Mouse (Mus musculus): ENCODE measurements around the gene Dnase2a. TPM values are rescaled to one million over a fixed set of nuclear protein-coding genes. Genes with fewer than 3 reads are reported as not detected.
A peak's percentile ranks its signal among the peaks of the same experiment; 100 is the strongest.

Dnase2a gene
- 1 to 10 TPM; 3.7 to 8.0 (median 6.1) TPM for total RNA-seq (2022)

DNA sequence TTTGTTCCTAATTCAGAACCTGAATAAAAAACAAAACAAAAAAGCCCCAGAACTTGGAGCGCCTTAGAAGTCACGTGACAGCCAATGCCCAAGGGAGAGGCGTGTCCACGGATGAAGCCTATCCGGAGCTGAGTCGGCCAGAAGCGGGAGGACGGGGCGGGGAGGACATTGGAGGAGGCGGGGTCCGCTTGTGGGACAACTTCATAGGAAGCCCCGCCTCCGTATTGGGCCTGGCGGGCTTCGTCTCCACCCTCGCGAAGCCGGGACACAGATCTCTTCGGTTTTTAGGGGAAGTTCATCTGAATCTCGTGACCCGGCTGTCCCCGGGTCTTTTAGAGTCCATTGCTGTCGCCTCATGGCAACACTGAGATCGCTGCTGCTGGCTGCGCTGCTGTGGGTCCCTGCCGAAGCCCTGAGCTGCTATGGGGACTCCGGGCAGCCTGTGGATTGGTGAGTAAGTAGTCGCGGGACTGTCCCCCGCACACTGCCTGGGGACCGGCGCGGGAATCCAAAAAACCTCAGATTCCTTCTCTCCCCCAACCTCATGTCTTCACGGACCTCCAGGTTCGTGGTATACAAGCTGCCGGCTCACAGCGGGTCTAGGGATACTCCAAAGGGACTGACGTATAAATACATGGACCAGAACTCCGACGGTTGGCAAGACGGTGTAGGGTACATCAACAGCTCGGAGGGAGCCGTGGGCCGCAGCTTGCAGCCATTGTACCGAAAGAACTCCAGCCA lies at the start of gene Dnase2a:
Gene Dnase2a (plus strand): TSS at position 140 of the 741 bp plus-strand sequence.
- peak; percentile 96 to 98 for DNase-seq (ENCODE audit: low spot score in 2 of 2)

DNA sequence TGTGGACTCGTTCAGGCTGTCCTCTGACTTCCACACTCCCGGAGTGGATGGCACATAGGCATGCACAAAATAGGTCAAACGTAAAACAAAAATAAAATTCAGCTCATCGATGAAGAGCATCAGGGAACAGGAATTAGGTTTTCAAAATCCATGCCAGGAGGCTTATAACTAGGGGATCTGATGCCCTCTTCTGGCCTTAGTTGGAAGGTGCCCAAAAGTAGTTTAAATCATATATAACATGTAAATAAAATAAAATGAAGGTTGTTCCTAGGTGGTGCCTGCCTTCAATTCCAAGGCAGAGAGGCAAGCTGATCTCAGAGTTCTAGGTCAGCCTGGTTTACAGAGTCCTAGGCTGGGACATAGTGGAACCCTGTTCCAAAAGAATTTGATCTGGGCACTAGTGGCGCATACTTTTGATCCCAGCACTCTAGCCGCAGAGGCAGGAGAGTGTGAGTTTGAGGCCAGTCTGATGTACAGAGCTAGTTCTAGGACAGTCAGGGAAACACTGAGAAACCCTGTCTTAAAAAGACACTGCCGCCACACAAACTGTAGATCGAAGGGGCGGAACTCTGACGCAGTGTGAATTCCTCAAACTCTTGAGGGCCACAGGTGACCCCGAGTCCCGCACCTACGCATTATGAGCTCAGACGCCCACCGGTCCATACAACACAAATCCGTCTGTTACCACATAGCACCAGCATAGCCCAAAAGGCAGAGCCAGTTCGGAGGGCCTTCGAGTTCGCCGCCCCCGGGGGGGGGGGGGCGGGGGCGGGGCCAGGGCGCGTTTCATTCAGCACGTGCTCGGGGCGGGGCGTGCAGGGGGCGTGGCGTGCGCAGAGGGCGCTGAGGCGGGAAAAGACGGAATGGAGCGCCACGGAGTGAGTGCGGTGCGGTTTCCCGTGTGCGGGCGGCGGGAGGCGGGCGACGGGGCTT lies 36.7 kb upstream of the Dnase2a start, which contains the start of gene Syce2:
Gene Syce2 (plus strand): TSS at position 736 of the 933 bp plus-strand sequence.
- peak in 1 of 2 experiments; percentile 59 for DNase-seq (ENCODE audit: low spot score in 2 of 2)

DNA sequence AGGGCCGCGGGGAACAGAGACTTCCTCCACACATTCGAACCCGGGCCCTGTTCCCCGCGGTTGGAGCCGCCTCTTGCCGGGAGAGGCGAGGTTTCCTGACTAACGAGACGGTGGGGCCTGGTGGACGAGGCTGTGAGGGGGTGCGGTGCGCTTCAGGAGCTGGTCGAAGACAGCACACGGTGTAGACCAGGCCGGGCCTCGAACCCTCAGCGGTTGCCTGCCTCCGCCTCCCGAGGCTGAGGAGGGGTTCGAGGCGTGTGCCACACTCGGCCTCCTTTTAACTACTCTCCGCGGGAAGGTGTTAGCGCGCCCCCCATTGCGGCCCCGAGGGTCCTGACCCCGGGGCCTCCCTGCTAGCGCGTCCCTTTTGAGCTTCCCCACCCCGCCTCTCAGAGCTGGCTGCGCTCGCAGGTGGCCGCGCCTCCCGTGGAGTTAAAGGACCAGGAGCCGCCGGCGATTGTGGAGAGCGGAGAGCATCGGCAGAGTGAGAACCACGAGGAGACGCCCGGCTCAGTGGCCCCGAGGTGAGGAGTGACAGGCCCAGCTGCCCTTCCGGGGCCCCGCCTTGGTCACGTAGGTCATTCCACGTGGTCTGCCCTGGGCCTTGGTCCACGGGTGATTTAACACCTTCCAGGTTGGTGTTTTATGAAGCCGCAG lies 35.9 kb upstream of the Dnase2a start:
- peak in 1 of 2 experiments; percentile 23 for DNase-seq (ENCODE audit: low spot score in 2 of 2)

DNA sequence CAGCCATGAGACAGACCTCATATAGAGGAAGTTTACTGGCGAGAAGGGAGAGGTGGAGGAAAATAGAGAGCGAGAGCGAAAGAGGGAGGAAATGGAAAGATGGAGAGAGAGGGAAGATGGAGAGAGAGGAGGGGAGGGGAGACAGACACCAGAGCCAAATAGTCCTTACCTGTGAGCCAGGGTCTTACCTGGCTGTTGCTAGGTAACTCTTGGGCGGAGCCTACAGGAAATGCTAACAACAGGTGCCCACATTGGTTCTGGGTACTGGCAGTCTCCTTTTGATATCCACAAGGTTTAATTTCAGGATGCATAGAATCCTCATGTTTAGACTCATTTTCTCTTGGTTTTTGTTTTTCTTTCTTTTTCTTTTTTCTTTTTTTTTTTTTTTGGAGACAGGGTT lies 35.3 kb upstream of the Dnase2a start:
- no peak for DNase-seq (ENCODE audit: low spot score in 2 of 2)

DNA sequence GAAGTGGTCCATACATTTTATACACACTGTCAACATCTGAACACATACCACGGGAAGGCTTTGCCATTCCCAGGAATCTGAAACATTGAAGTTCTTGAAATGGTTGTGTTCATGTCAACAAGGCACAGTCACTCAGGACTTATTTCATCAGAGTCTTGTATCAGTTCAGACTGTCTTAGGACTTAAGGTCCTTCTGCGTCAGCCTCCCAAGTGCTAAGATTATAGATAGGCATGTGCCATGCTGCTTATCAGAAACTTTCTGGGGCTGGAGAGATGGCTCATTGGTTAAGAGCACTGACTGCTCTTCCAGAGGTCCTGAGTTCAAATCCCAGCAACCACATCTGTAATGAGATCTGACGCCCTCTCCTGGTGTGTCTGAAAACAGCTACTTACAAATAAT lies 34.0 kb upstream of the Dnase2a start:
- DNase-seq (ENCODE audit: low spot score in 2 of 2), result no peak

DNA sequence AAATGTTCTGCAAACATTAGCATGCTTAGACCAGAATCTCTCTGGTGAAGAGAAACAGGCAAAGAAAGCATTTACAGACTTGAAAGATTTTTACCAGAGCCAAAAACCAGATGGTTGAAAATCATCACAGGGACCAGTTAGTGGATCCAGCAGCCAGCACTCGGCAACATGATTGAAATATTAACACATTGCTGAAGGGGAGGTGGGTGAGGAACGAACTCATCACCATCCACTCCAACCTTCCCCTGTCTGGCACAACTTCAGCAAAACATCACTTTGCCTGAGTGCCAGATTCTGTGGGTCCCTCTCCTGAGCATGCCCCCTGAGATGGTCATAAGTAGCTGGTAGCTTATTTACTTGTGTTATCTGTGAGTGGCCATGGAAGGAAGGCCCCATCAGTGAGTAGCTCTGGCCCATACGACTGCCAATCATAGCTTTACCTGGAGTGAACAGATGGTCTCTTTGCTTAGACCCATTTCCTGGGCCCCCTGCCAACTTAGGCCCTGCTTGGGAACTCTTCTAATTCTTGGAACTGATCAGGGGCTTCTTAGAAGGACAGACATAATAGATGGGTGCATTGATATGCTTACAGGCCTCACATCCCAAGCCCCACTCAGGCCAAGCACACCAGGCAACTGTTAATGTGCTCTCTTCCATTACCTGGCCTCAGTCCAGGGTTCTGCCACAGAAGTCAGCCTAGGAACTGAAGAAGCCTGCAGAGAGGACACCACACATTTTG lies 30.9 kb upstream of the Dnase2a start:
- no peak for DNase-seq (ENCODE audit: low spot score in 2 of 2)

DNA sequence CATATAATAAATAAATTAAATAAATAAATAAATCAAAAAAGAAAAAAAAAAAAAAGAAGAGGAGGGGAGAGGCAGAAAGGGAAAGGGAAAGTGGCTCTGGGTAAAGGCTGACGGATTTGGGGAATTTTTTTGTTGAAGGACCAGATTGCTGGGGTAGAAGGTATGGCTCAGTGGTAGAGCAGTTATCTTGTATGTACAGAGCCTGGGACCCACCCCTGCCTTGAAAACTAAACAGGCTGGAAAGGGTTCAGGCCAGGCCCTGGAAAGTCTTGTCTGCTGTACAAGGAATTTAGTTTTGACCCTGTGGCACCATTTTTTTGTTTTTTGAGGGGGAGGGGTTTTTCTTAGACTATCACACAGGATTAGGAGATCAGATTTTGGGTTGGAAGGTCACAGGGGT lies 29.4 kb upstream of the Dnase2a start:
- DNase-seq (ENCODE audit: low spot score in 2 of 2), result no peak

DNA sequence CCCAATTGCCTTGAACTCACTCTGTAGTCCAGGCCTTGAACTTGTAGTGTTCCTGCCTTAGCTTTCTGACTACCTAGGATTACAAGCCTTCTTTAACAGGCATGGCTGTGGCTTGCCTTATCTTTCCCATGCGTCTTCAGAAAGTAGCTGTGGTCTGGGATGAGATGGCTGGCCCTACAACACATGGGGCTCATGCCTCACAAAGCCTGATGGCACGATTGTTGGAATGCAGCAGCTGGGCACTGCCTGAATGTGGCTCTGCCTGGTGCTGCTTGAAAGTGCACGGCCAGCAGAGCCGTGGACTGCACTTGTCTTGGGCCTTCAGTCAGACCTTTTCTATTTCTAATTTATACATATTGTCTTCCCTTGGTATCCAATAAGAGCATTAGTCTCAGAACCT lies 23.6 kb upstream of the Dnase2a start:
- DNase-seq (ENCODE audit: low spot score in 2 of 2), result no peak

DNA sequence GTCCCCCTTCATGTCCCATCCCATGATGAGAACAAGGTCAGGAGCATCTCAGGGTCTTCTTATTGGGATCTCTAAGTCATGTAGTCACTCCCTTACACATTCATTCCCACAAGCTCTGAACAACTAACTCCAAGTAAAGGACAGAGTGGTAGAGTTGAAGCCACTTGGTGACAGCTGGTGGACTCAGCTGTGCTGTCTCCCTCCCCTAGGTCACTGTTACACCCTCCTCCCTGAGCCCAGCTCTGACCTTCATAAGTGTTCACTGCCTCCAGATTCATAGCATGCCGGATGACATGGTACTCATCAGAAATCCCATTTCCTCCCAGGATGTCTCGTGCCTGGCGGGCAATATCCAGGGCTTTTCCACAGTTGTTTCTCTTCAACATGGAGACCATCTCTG lies 20.1 kb upstream of the Dnase2a start:
- no peak for DNase-seq (ENCODE audit: low spot score in 2 of 2)

DNA sequence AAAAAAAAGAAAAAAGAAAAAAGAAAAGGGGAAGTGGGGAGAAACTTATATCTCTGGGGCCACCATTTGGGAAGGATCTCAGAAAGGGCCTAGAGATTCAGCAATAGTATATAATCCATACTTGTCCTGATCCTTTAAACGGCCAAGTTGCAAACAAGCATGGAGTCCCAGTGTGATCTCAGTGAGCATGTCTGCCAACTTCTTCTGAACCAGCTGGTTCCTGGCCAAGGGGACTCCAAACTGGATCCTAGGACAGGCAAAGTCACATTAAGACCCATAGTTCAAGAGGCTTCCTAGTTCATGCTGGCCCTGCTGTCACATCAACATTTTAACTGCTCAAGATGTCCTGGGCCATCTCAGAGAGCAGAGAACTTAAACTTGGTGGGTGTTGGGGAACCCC lies 19.2 kb upstream of the Dnase2a start:
- DNase-seq (ENCODE audit: low spot score in 2 of 2), result no peak

DNA sequence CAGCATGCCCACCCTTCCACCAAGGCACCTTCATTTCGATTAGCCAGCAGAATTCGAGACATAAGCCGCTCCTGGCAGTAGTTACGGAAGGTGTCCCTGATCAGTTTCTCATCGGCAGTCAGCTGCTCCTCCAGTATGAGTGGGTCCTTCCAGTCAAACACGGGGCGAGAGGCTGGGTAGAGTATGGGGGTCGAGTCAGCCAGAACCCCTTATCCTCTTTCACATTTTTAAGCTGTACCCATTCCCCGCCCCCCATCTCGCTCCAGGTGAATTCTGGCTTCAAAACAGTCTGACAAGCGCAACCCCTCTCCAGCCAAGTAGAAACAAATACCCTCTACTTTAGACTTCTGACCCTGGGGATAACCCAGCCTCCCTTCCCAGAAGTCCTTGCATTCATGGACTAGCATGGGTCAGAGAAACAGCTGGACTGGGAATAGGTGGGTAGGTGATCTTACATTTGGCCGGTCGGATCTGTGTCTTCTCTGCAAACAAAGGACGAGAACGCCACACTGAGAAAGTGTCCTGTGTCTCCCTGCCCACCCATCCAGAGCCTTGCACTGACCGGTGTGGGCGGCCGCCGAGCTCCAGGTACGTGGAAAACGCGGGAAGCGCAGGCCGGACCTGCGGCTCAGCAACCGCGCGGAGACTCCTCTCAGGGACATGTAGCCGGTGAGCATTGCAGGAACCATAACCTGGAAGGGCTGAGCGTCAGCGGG lies 15.2 kb upstream of the Dnase2a start:
- no peak for DNase-seq (ENCODE audit: low spot score in 2 of 2)

DNA sequence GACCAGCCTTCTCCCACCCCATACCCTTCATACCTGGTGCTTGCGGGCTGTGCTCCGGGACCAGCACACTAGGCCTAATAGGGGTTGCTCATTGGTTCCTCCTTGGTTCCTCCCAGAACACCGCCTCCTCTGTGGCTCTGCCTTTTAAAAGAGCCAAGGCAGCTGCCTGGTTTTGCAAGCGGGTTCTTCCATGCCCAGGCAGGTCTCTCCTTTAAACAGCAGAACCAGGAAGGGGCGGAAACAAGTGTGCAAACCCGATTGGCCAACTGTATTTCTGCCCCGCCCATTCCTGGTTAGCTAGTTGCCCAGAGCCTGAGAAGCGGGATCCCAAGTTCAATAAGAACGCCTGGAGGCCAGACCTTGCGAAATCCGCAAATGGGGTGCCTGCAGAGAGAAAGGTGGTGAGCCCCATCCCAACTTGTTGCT lies 14.6 kb upstream of the Dnase2a start, which contains the start of gene Gcdh:
Gene Gcdh (minus strand): TSS at position 213 of the 426 bp plus-strand sequence.
- peak; percentile 81 to 89 for DNase-seq (ENCODE audit: low spot score in 2 of 2)

DNA sequence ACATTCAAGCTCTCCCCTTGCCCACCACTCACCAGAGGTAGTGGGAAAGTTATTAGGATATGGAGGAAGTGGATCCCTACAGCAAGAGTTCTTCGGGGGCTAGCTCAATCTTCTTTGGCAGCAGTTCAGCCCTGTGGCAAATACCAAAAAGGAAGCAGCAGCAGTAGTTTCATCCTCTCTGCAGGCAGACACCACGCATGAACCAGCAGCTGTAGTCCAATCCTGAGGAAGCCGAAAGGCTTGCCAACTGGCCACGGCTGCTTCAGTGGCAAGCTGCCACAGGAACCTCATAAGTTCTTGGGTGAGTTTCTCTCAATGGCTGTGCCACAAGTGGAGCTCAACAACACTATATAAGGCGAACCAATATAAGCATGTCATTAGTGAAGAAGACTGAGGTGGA lies 12.4 kb upstream of the Dnase2a start:
- DNase-seq (ENCODE audit: low spot score in 2 of 2), result no peak

DNA sequence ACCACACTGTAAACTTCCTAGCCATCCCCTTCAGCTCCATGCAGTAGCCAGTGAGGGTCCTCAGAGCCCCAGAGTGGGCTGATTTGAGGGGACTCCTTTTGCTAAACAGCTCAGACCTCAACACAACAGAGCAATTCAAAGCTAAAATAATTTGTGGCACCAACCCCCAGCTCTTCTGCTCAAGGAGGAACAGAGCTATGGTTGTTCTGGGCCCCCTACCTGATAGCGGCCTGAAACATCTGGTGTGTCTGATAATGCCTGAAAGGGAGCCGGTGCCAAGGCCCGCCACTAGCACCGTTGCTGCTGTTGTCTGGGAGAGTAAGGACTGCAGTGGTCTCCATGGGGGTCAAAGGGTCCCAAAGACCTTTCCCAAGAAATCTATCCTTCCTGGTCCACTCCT lies 7.3 kb upstream of the Dnase2a start:
- DNase-seq (ENCODE audit: low spot score in 2 of 2), result no peak

DNA sequence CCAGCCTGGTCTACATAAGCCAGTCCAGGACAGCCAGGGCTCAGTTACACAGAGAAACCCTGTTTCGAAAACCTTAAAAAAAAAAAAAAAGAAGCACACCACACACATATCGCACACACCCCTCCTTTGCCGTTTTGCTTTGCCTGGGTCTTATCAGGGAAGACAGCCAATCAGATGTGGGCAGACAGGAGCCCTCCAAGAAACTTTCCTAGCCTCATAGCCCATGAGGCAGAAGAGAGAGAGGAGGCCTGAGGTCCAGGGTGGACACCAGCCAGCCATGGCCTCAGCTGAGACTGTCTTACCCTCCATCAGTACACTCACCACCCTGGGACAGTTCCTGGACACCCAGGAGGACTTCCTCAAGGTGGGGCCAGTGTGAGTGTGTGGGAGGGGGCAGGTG lies 6.6 kb upstream of the Dnase2a start, which contains the start of gene Klf1:
Gene Klf1 (plus strand): TSS at position 177 of the 400 bp plus-strand sequence.
- DNase-seq (ENCODE audit: low spot score in 2 of 2), result no peak

DNA sequence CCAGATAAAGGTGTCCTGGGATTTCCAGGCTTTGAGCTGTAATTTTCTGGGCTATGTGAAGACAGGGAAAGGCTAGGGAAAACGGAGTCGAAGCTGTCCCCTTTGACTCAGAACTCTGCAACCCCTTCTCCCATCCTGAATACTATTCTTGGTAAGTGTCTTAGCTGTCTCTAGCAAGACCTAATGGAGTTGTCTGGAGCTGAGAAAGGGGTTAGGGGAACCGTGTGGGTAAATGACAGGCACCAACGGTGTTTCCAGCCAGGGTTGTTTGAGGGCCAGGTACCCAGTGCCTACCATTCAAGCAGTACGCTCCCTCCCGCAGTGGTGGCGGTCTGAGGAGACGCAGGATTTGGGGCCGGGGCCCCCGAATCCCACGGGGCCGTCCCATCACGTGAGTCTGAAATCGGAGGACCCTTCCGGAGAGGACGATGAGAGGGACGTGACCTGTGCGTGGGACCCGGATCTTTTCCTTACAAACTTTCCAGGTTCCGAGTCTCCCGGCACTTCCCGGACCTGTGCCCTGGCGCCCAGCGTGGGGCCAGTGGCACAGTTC lies 5.9 kb upstream of the Dnase2a start:
- DNase-seq (ENCODE audit: low spot score in 2 of 2), result no peak

DNA sequence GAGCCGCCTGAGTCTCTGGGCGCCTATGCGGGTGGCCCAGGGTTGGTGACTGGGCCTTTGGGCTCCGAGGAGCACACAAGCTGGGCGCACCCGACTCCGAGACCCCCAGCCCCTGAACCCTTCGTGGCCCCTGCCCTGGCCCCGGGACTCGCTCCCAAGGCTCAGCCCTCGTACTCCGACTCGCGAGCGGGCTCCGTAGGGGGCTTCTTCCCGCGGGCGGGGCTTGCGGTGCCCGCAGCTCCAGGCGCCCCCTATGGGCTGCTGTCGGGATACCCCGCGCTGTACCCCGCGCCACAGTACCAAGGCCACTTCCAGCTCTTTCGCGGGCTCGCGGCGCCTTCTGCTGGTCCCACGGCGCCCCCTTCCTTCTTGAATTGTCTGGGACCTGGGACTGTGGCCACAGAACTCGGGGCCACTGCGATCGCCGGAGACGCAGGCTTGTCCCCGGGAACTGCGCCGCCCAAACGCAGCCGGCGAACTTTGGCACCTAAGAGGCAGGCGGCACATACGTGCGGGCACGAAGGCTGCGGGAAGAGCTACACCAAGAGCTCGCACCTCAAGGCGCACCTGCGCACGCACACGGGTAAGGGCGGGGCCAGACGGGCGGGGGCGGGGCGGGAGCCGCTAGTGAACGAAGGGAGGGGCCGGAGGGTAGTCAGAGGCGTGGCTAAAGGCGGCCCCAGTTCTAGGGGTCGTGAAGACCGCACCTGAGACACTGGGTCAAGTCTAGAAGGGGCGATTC lies 5.3 kb upstream of the Dnase2a start:
- peak; percentile 90 to 92 for DNase-seq (ENCODE audit: low spot score in 2 of 2)

DNA sequence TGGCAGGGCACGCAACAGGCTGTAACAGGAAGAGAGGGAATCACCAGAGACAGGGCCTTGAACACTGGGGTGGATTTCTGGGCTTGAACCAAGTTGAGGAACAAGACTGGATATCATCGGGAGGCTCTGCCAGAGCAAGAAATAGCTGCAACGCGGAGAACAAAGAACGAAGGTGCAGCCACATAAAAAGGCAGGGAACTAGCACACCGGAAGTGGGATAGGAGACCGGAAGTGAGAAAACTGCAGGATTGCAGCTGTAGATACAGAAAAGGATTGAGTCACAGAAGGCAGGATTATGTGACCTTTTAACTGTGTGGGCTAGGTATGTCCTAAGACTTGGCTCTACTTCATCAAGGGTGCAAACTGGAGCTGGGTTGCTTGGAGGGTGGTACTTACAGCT lies 4.0 kb upstream of the Dnase2a start:
- DNase-seq (ENCODE audit: low spot score in 2 of 2), result no peak

DNA sequence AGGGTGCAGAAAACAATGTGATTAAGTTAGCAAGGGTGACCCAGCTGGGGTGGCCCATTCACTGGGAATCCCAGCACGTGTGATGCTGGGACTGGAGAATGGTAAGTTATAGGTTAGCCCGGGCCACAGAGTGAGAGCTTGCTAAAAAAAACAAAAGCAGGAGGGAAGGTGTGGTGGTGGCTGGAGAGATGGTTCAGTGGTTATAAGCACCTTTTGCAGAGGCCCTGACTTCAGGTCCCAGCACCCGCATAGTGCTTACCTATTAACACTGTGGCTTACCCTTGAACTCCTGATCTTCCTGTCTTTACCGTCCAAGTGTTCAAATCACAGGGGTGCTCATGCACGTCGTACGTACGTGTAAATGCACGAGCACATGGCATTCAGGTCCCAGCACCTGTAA lies 1.3 kb upstream of the Dnase2a start:
- no peak for DNase-seq (ENCODE audit: low spot score in 2 of 2)

Measured in gastrocnemius, adult 8-10 months (tissue).